Mouse (Mus musculus) forebrain, embryonic 12.5 days (tissue): ENCODE measurements around the gene Hist1h1a. TPM values are rescaled to one million over a fixed set of nuclear protein-coding genes. Genes with fewer than 3 reads are reported as not detected.
"Not testable (repeated sequence)": the region's sequence is repeated elsewhere in the genome, so short reads cannot be mapped to it uniquely, and the experiment has no call there.

Experiments used
- ATAC-seq: fragments of 200-750 bp; cut with Nextera tagmentation; 2 replicates; pipeline ENCODE4 v1.8.0; 2017; ENCODE audit warnings: moderate TSS enrichment; ENCODE audit not compliant: low FRiP score
- H3K27ac ChIP-seq: fragments of 300-500 bp; sonication (generic); 2 replicates; pipeline ENCODE4 v1.5.1; 2016; ENCODE audit warnings: mild to moderate bottlenecking
- H3K27me3 ChIP-seq: fragments of 300-500 bp; sonication (generic); 2 replicates; pipeline ENCODE4 v1.6.1; 2016; ENCODE audit warnings: mild to moderate bottlenecking
- H3K36me3 ChIP-seq: fragments of 300-500 bp; sonication (generic); replicated peaks from 2 replicates; pipeline ENCODE4 v1.6.1; 2016; ENCODE audit warnings: mild to moderate bottlenecking
- H3K4me1 ChIP-seq: fragments of 300-500 bp; sonication (generic); 2 replicates; pipeline ENCODE4 v1.6.1; 2016
- H3K4me2 ChIP-seq: fragments of 300-500 bp; sonication (generic); 2 replicates; pipeline ENCODE4 v1.6.1; 2016; ENCODE audit warnings: mild to moderate bottlenecking, moderate library complexity
- H3K4me3 ChIP-seq: fragments of 300-500 bp; sonication (generic); replicated peaks from 2 replicates; pipeline ENCODE4 v1.5.1; 2016; ENCODE audit warnings: mild to moderate bottlenecking
- H3K9ac ChIP-seq: fragments of 300-500 bp; sonication (generic); 2 replicates; pipeline ENCODE4 v1.6.1; 2016; ENCODE audit warnings: mild to moderate bottlenecking
- H3K9me3 ChIP-seq: fragments of 300-500 bp; sonication (generic); 2 replicates; pipeline ENCODE4 v1.6.1; 2016
- WGBS: fragments of 180-500 bp; shearing (Covaris S2); methylation state at CpG from one replicate; pipeline ENCODE4 v1.1.7; 2016; 5-methylcytosine and 5-hydroxymethylcytosine counted together
- polyA plus RNA-seq: library from polyadenylated mRNA; unstranded; fragments of >200 nt; fragmentation: Nextera tagmentation; extraction: Ambion mirVana; gene quantifications from 2 replicates; pipeline ENCODE4 v1.2.1, GENCODE M21; 2016

Hist1h1a gene
- polyA plus RNA-seq = 3.3 and 4.0 TPM in 2 replicates

DNA sequence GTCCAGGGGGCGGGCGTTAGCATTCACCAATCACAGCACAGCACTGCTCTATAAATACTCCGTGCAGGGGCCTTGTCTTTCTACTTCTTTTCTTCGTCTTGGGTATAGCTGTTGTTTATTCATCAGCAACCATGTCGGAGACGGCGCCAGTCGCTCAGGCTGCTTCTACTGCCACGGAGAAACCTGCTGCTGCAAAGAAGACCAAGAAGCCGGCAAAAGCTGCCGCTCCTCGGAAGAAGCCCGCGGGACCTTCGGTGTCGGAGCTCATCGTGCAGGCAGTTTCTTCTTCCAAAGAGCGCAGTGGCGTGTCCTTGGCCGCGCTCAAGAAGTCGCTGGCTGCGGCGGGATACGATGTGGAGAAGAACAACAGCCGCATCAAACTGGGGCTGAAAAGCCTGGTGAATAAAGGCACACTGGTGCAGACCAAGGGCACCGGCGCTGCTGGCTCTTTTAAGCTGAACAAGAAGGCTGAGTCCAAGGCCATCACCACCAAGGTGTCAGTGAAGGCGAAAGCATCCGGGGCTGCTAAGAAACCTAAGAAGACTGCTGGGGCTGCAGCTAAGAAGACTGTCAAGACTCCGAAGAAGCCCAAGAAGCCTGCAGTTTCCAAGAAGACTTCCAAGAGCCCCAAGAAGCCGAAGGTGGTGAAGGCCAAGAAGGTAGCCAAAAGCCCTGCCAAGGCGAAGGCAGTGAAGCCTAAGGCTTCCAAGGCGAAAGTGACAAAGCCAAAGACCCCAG is at the start of gene Hist1h1a:
Gene Hist1h1a, plus strand, starts transcription at position 81 of the 738 bp plus-strand sequence.
- no peaks in the 10 kb centered on the region for H3K36me3 ChIP-seq
- peak within 1 kb of the TSS; percentile 70 for H3K4me2 ChIP-seq
- H3K9me3 ChIP-seq = no peaks in the 10 kb centered on the region
- whole genome bisulfite sequencing = 4% methylated on average over 34 of the region's 34 CpGs
- H3K27ac ChIP-seq = peak within 1 kb of the TSS; percentile 94
- peak within 1 kb of the TSS; percentile 83 for H3K9ac ChIP-seq
- no peaks in the 10 kb centered on the region for H3K27me3 ChIP-seq
- peak; percentile 73 for ATAC-seq
- peaks cover 23% of the 10 kb centered on the region for H3K4me1 ChIP-seq
- H3K4me3 ChIP-seq = peak within 1 kb of the TSS; percentile 52

DNA sequence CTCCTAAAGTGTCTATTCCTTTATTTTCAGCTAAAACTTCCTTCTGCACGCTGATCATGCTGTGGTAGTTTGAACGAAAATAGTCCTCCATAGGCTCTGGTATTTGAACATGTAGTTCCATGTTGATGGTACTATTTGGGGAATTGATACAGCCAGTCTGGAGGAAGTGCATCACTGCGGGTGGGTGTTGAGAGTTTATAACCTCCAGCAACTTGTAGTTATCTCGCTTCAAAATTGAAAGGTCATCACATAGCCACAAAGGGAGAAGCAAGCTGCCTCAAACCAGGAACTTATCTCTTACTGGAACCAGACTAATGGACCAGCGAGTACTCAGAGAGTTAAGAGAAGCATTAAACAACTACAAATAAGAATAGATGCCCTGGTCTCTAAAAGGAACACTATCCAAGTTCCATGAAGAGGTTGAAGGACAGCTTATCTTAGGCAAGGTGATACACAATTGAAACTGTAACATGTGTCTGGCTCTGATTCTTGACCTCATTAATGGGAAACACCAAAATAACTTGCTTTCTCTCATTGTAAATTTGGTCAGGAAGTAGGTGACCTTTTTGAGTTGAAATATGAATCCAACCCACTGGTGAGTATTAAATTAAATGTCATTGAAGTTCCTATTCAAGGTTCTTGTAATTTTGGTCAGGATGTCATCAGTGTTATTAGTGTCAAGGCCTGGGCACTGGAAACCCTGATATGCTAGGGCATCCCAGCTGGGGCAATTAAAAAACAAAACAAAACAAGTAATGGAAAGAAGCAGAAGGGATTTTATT is 47.0 kb upstream of the Hist1h1a start:
- no peaks in the 10 kb centered on the region for H3K9me3 ChIP-seq
- no peak overlapping the region for H3K4me2 ChIP-seq
- no peaks in the 10 kb centered on the region for H3K36me3 ChIP-seq
- H3K9ac ChIP-seq = no peak overlapping the region
- no peaks in the 10 kb centered on the region for H3K4me1 ChIP-seq
- H3K27me3 ChIP-seq = no peaks in the 10 kb centered on the region
- WGBS = 86% methylated on average over 5 of the region's 5 CpGs
- no peak for ATAC-seq
- H3K27ac ChIP-seq = no peak overlapping the region
- no peak overlapping the region for H3K4me3 ChIP-seq

- Histone ChIP-seq H3K4me2 (no peak overlapping the region), H3K27ac (no peak overlapping the region), H3K4me1 (no peaks in the 10 kb centered on the region), H3K9ac (no peak overlapping the region), H3K36me3 (no peaks in the 10 kb centered on the region), H3K27me3 (no peaks in the 10 kb centered on the region), H3K9me3 (no peaks in the 10 kb centered on the region), H3K4me3 (no peak overlapping the region)
- ATAC-seq = no peak
- 64% methylated on average over 11 of the region's 11 CpGs for WGBS
Observed at GRCm38 (mm10) chr13:23717176-23717575, 46.3 kb upstream of the Hist1h1a start.

DNA sequence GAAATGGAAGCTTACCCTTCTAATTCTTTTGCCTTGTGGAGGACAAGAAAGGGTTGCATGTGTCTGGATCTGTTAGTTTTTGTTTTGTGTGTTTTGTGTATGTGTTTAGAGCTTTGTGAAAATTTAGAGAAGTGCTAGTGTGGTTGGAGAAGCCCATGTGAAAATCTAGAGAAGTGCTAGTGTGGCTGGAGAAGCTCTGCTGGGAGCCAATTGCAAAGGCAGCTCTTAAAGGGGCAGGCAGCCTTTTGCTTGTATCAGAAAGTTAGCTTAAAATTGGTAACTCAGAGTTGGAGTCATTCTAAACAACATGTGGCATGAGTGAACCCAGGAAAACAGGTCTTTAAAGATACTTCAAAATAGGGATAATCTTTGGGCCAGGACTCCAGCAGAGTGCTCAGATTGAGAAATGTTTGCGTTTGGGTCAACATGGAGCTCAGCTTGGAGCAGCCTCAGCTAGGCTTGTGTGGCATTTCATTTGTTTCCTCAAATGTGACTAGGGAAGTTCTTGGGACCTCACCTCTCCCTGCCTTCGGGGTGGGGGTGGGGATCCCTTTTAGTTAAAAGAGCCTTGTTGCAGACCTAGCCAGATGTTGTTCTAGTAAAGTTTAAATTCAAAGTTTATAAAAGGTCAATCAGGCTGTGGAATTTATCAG is 45.7 kb upstream of the Hist1h1a start:
- 17% methylated on average over 2 of the region's 2 CpGs for WGBS
- ATAC-seq = not testable (repeated sequence)

DNA sequence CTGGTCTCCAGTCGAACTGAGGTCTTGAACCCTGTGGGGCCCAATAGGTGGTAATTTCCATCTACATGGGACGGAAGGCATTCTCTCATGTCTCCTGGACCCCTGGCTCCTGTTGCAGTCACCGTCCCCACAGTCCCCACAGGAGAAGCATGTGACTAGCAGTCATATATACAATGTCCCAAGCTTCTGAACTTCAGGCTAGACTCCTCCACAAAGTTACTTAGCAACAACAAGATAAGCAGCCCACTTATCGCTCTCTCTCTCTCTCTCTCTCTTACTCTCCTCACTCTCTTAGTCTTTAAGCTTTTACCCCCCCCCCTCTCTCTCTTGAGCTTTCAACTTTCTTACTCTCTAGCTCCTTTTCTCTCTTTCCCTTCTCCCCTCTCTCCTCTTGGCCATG is 39.2 kb upstream of the Hist1h1a start:
- H3K36me3 ChIP-seq = no peaks in the 10 kb centered on the region
- H3K9me3 ChIP-seq = no peaks in the 10 kb centered on the region
- ATAC-seq = no peak
- no peaks in the 10 kb centered on the region for H3K4me1 ChIP-seq
- no peak overlapping the region for H3K4me2 ChIP-seq
- H3K9ac ChIP-seq = no peak overlapping the region
- H3K27ac ChIP-seq = no peak overlapping the region
- H3K27me3 ChIP-seq = no peaks in the 10 kb centered on the region
- H3K4me3 ChIP-seq = no peak overlapping the region
- 91% methylated on average over 4 of the region's 4 CpGs for WGBS

More for the DNA sequence above, 45.7 kb upstream of the Hist1h1a start:
- H3K4me1 ChIP-seq, H3K27ac ChIP-seq, H3K36me3 ChIP-seq, H3K4me3 ChIP-seq, H3K9ac ChIP-seq, H3K9me3 ChIP-seq, H3K4me2 ChIP-seq, H3K27me3 ChIP-seq: not testable (repeated sequence)

DNA sequence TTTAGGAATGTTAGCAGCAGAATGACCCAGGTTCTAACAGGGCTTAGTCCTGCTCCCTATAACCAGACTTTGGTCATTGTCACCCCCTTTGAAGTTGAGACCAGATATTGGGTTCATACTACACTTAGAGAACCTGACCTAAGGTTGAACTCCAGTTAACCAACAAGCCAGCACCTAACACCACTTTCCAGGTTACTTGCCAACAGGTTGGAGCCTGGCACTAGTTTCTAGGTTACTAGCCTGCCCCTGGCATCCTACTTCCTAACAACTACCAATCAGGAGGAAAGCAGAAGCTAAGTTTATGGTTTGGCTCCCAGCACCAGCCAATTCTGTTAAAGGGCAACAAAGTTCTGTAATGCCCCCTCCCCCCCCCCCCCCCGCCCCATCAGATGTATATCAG is 38.3 kb upstream of the Hist1h1a start:
- Histone ChIP-seq H3K4me1 (no peaks in the 10 kb centered on the region), H3K9me3 (no peaks in the 10 kb centered on the region), H3K4me3 (no peak overlapping the region), H3K9ac (no peak overlapping the region), H3K27ac (no peak overlapping the region), H3K36me3 (no peaks in the 10 kb centered on the region), H3K4me2 (no peak overlapping the region), H3K27me3 (no peaks in the 10 kb centered on the region)
- WGBS = no CpG with 5 or more reads among the region's 1 CpGs
- ATAC-seq = no peak

GRCm38 (mm10) chr13:23728472-23729191 is 34.8 kb upstream of the Hist1h1a start:
- Histone ChIP-seq H3K4me3 (no peak overlapping the region), H3K4me2 (no peak overlapping the region), H3K4me1 (no peaks in the 10 kb centered on the region), H3K27ac (no peak overlapping the region), H3K27me3 (no peaks in the 10 kb centered on the region), H3K9ac (no peak overlapping the region), H3K9me3 (no peaks in the 10 kb centered on the region), H3K36me3 (no peaks in the 10 kb centered on the region)
- no peak for ATAC-seq
- 91% methylated on average over 18 of the region's 18 CpGs for WGBS

GRCm38 (mm10) chr13:23729192-23729525 is 34.3 kb upstream of the Hist1h1a start:
- no peak overlapping the region for H3K4me3 ChIP-seq
- 95% methylated on average over 9 of the region's 9 CpGs for WGBS
- no peak for ATAC-seq

GRCm38 (mm10) chr13:23729706-23730105 is 33.8 kb upstream of the Hist1h1a start:
- H3K27me3 ChIP-seq = no peaks in the 10 kb centered on the region
- H3K27ac ChIP-seq = no peak overlapping the region
- H3K9ac ChIP-seq = no peak overlapping the region
- ATAC-seq = no peak
- no peaks in the 10 kb centered on the region for H3K4me1 ChIP-seq
- no peaks in the 10 kb centered on the region for H3K9me3 ChIP-seq
- H3K4me3 ChIP-seq = no peak overlapping the region
- no peak overlapping the region for H3K4me2 ChIP-seq
- H3K36me3 ChIP-seq = no peaks in the 10 kb centered on the region
- WGBS = 94% methylated on average over 5 of the region's 5 CpGs

More at GRCm38 (mm10) chr13:23729192-23729525, 34.3 kb upstream of the Hist1h1a start:
- Histone ChIP-seq H3K4me1 (no peaks in the 10 kb centered on the region), H3K27ac (no peak overlapping the region), H3K9me3 (no peaks in the 10 kb centered on the region), H3K4me2 (no peak overlapping the region), H3K36me3 (no peaks in the 10 kb centered on the region), H3K9ac (no peak overlapping the region), H3K27me3 (no peaks in the 10 kb centered on the region)

GRCm38 (mm10) chr13:23730479-23730878 is 33.0 kb upstream of the Hist1h1a start:
- Histone ChIP-seq H3K36me3 (no peaks in the 10 kb centered on the region), H3K4me3 (no peak overlapping the region), H3K9ac (no peak overlapping the region), H3K27me3 (no peaks in the 10 kb centered on the region), H3K9me3 (no peaks in the 10 kb centered on the region), H3K4me1 (no peaks in the 10 kb centered on the region), H3K4me2 (no peak overlapping the region), H3K27ac (no peak overlapping the region)
- 64% methylated on average over 8 of the region's 8 CpGs for WGBS
- no peak for ATAC-seq

- Histone ChIP-seq H3K9me3 (no peaks in the 10 kb centered on the region), H3K27me3 (no peaks in the 10 kb centered on the region), H3K27ac (no peak overlapping the region), H3K4me3 (no peak overlapping the region), H3K4me1 (no peaks in the 10 kb centered on the region), H3K4me2 (no peak overlapping the region), H3K9ac (no peak overlapping the region), H3K36me3 (no peaks in the 10 kb centered on the region)
- no peak for ATAC-seq
- 23% methylated on average over 8 of the region's 8 CpGs for WGBS
Observed at GRCm38 (mm10) chr13:23732156-23732804, 31.2 kb upstream of the Hist1h1a start.

- no peak overlapping the region for H3K9ac ChIP-seq
- peaks cover 22% of the 10 kb centered on the region for H3K4me1 ChIP-seq
- no peaks in the 10 kb centered on the region for H3K36me3 ChIP-seq
- H3K27ac ChIP-seq = no peak overlapping the region
- 78% methylated on average over 5 of the region's 5 CpGs for WGBS
- H3K9me3 ChIP-seq = no peaks in the 10 kb centered on the region
- no peak overlapping the region for H3K4me2 ChIP-seq
- no peak overlapping the region for H3K4me3 ChIP-seq
- H3K27me3 ChIP-seq = no peaks in the 10 kb centered on the region
- no peak for ATAC-seq
Observed at GRCm38 (mm10) chr13:23737091-23737490, 26.4 kb upstream of the Hist1h1a start.
